Mouse (Mus musculus) testis, postnatal 14 days (tissue): ENCODE data around the gene Smarce1.

Experiments
- DNase-seq: peaks from one replicate; pipeline ENCODE4 v3.0.0; 2021; ENCODE audit warnings: low spot score

Gene Smarce1

GRCm38 (mm10) chr11:99169438-99169837 lies 61.4 kb downstream of the Smarce1 start:
- no peak for DNase-seq

- DNase-seq: no peak
Observed at GRCm38 (mm10) chr11:99168030-99168474, 62.8 kb downstream of the Smarce1 start.

GRCm38 (mm10) chr11:99167576-99167975 lies 63.2 kb downstream of the Smarce1 start:
- DNase-seq: peak; percentile 59

- DNase-seq: no peak
Observed at GRCm38 (mm10) chr11:99166241-99166640, 64.6 kb downstream of the Smarce1 start.

GRCm38 (mm10) chr11:99165031-99165752 lies 65.6 kb downstream of the Smarce1 start:
- DNase-seq: no peak

GRCm38 (mm10) chr11:99162972-99163686 lies 67.7 kb downstream of the Smarce1 start:
- no peak for DNase-seq

GRCm38 (mm10) chr11:99161648-99162047 lies 69.2 kb downstream of the Smarce1 start:
- DNase-seq: no peak

GRCm38 (mm10) chr11:99160228-99160627 lies 70.6 kb downstream of the Smarce1 start:
- DNase-seq: no peak
